Mouse (Mus musculus) cortical plate, adult 2 months (tissue): ENCODE data around the gene Cgrrf1.

ENCODE experiments used
- CTCF ChIP-seq: fragments of 200-500 bp; IDR thresholded peaks from 2 replicates; pipeline ENCODE4 v1.5.1; 2011; ENCODE audit warnings: mild to moderate bottlenecking, control low read depth, low read length; ENCODE audit not compliant: insufficient read depth; ENCODE audit errors: extremely low read depth
- POLR2A ChIP-seq: fragments of 200-500 bp; IDR thresholded peaks from 2 replicates; pipeline ENCODE4 v1.6.1; 2011; ENCODE audit warnings: mild to moderate bottlenecking, low read length, control low read depth; ENCODE audit not compliant: insufficient read depth; ENCODE audit errors: extremely low read depth

DNA sequence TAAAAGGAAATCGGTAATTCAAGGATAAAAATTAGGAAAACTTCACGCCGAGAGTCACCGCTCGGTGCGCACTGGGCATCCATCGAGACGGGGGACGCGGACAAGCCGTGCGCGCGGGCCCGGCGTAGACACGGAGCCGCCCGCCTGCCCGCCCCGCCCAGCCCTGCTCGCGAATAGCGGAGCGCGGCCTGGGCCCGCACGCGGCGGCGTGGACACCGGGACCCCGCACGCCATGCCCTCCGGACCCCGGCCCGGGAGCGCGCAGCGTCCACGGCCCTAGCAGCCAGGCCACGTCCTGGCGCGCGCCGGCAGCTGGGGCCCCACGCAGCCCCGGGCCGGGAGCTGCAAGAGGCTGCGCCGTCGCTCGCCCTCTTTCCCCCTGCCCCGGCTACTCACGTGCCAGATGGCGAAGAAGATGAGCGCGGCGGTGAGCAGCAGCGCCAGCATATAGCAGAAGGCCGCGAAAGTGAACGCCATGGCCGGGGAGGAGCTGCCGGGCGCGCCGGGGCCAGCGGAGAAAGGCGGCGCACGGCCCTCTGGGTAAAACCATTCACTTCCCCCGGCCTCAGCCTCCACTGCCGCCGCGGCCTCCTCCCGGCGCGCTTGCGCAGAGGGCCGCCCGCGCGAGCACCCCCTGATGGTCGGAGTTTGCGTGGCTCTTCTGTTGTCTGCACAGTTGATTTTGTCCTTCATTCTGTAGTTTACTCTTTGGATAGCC is 44.0 kb upstream of the Cgrrf1 start, which contains the start of gene Cnih1:
- TF ChIP-seq POLR2A (peak; percentile 41), CTCF (peak; percentile 50)
